8 mouse cellular contexts compared by ENCODE assay signal in genomic region chr14:18678121-18678836, GRCm38 (mm10).
DNase-seq lines count a peak whose midpoint lies in the region; ATAC-seq lines count a peak whose summit lies in the region.

No protein-coding gene starts in this region.

- DNase-seq in urinary bladder, postnatal 14 days (ENCODE audit: low spot score) = peak; percentile 68
- no peak for DNase-seq in urinary bladder, adult 2 months (ENCODE audit: low spot score)
- peak; percentile 60 to 67 for DNase-seq in cerebellum, postnatal 36 days
- peak; percentile 55 to 70 for DNase-seq in heart, postnatal 36 days
- DNase-seq in layer of hippocampus, postnatal 36 days = no peak
- DNase-seq in layer of hippocampus, adult 18-20 months (ENCODE audit: low spot score in 2 of 2) = no peak
- no peak for DNase-seq in frontal cortex, postnatal 10 days (ENCODE audit: low spot score in 2 of 2)

- intact Hi-C loops in heart, postnatal 36 days (cut with DNase I) = loop anchor here (5.0 kb wide), 2 partner anchors 54 to 214 kb away; partner anchors contain the start of gene Ube2e2

- no peak for ATAC-seq in CD4-positive, CD25-positive, alpha-beta regulatory T cell, adult 4 months

Comparison
In these comparisons a context has a peak if more than half of its experiments do, and no peak if none do; other contexts are left out.
1. DNase-seq: peak in urinary bladder, postnatal 14 days (single experiment), cerebellum, postnatal 36 days (2 of 2) and heart, postnatal 36 days (2 of 2); none in urinary bladder, adult 2 months (single experiment), layer of hippocampus, postnatal 36 days (0 of 2), layer of hippocampus, adult 18-20 months (0 of 2) and frontal cortex, postnatal 10 days (0 of 2).